Mouse (Mus musculus) lung, embryonic 15.5 days (tissue): ENCODE results near the gene Foxf2. TPM values are rescaled to one million over a fixed set of nuclear protein-coding genes. Genes with fewer than 3 reads are reported as not detected.
A peak's percentile ranks its signal among the peaks of the same experiment; 100 is the strongest.

Source experiments
- ATAC-seq: fragments of 200-750 bp; cut with Nextera tagmentation; 2 replicates; pipeline ENCODE4 v1.8.0; 2017; ENCODE audit warnings: moderate number of reproducible peaks, borderline replicate concordance; ENCODE audit not compliant: low FRiP score, low TSS enrichment; ENCODE audit errors: extremely low read depth
- H3K27ac ChIP-seq: fragments of 300-500 bp; sonication (generic); 2 replicates; pipeline ENCODE4 v1.5.1; 2015; ENCODE audit warnings: moderate library complexity, mild to moderate bottlenecking, inconsistent platforms
- H3K27me3 ChIP-seq: fragments of 300-500 bp; sonication (generic); 2 replicates; pipeline ENCODE4 v1.6.1; 2015; ENCODE audit warnings: inconsistent platforms
- H3K36me3 ChIP-seq: fragments of 300-500 bp; sonication (generic); 2 replicates; pipeline ENCODE4 v1.6.1; 2015; ENCODE audit warnings: inconsistent platforms
- H3K4me1 ChIP-seq: fragments of 300-500 bp; sonication (generic); 2 replicates; pipeline ENCODE4 v1.6.1; 2015; ENCODE audit warnings: inconsistent platforms
- H3K4me2 ChIP-seq: fragments of 300-500 bp; sonication (generic); 2 replicates; pipeline ENCODE4 v1.6.1; 2015; ENCODE audit warnings: inconsistent platforms, mild to moderate bottlenecking, moderate library complexity
- H3K4me3 ChIP-seq: fragments of 300-500 bp; sonication (generic); 2 replicates; pipeline ENCODE4 v1.5.1; 2015; ENCODE audit warnings: mild to moderate bottlenecking, inconsistent platforms
- H3K9ac ChIP-seq: fragments of 300-500 bp; sonication (generic); 2 replicates; pipeline ENCODE4 v1.6.1; 2015; ENCODE audit warnings: inconsistent platforms
- H3K9me3 ChIP-seq: fragments of 300-500 bp; sonication (generic); 2 replicates; pipeline ENCODE4 v1.6.1; 2016; ENCODE audit warnings: inconsistent platforms
- WGBS: fragments of 180-500 bp; shearing (Covaris S2); methylation state at CpG from one replicate; pipeline ENCODE4 v1.1.7; 2015; 5-methylcytosine and 5-hydroxymethylcytosine counted together
- polyA plus RNA-seq: library from polyadenylated mRNA; unstranded; fragments of >200 nt; fragmentation: Nextera tagmentation; extraction: Ambion mirVana; gene quantifications from 2 replicates; pipeline ENCODE4 v1.2.1, GENCODE M21; 2015

The Foxf2 gene
- polyA plus RNA-seq, 1 experiment from 2014 or later = 30.4 TPM

GRCm38 (mm10) chr13:31626991-31627625, 1.5 kb downstream of the Foxf2 start:
- WGBS = 2% methylated on average over 24 of the region's 24 CpGs
- no peak for ATAC-seq

GRCm38 (mm10) chr13:31627864-31628690, 2.5 kb downstream of the Foxf2 start:
- 15% methylated on average over 8 of the region's 8 CpGs for WGBS
- Histone ChIP-seq H3K27ac (peak overlapping the region; percentile 48; the same call in 1 of the 2 replicates), H3K27me3 (peaks cover 87% of the 10 kb centered on the region), H3K4me1 (peaks cover 28% of the 10 kb centered on the region), H3K4me3 (peak overlapping the region; percentile 54), H3K4me2 (peak overlapping the region; percentile 77), H3K9ac (peak overlapping the region; percentile 73), H3K36me3 (no peaks in the 10 kb centered on the region), H3K9me3 (no peaks in the 10 kb centered on the region)
- no peak for ATAC-seq

More at GRCm38 (mm10) chr13:31626991-31627625, 1.5 kb downstream of the Foxf2 start:
- Histone ChIP-seq H3K9me3 (no peaks in the 10 kb centered on the region), H3K27me3 (peaks cover 94% of the 10 kb centered on the region), H3K36me3 (no peaks in the 10 kb centered on the region), H3K4me3 (peak overlapping the region; percentile 54), H3K9ac (peak overlapping the region; percentile 73), H3K27ac (peak overlapping the region; percentile 93), H3K4me2 (peak overlapping the region; percentile 77), H3K4me1 (peaks cover 26% of the 10 kb centered on the region)

- H3K4me1 ChIP-seq = peaks cover 34% of the 10 kb centered on the region
- no peaks in the 10 kb centered on the region for H3K9me3 ChIP-seq
- H3K9ac ChIP-seq = peak overlapping the region; percentile 73
- H3K4me2 ChIP-seq = peak overlapping the region; percentile 77
- 0 out of 2 replicates have a peak, but pooled peaks cover 5% of the 10 kb centered on the region for H3K36me3 ChIP-seq
- H3K4me3 ChIP-seq = peak overlapping the region; percentile 54
- WGBS = 7% methylated on average over 14 of the region's 14 CpGs
- no peak for ATAC-seq
- H3K27me3 ChIP-seq = peaks cover 82% of the 10 kb centered on the region
- H3K27ac ChIP-seq = peak overlapping the region; percentile 48; the same call in 1 of the 2 replicates
These were observed 3.1 kb downstream of the Foxf2 start for GRCm38 (mm10) chr13:31628691-31629180.

GRCm38 (mm10) chr13:31629321-31629851, 3.8 kb downstream of the Foxf2 start:
- Histone ChIP-seq H3K4me3 (peak overlapping the region; percentile 54), H3K27ac (0 out of 2 replicates have a peak overlapping the region, but pooled peaks have one; percentile 9), H3K27me3 (peaks cover 75% of the 10 kb centered on the region), H3K9ac (peak overlapping the region; percentile 73), H3K36me3 (0 out of 2 replicates have a peak, but pooled peaks cover 5% of the 10 kb centered on the region), H3K9me3 (no peaks in the 10 kb centered on the region), H3K4me2 (peak overlapping the region; percentile 77), H3K4me1 (peaks cover 36% of the 10 kb centered on the region)
- WGBS = 5% methylated on average over 40 of the region's 40 CpGs
- no peak for ATAC-seq

GRCm38 (mm10) chr13:31630051-31630450, 4.4 kb downstream of the Foxf2 start:
- Histone ChIP-seq H3K4me2 (peak overlapping the region; percentile 77), H3K27ac (0 out of 2 replicates have a peak overlapping the region, but pooled peaks have one; percentile 9), H3K9me3 (no peaks in the 10 kb centered on the region), H3K4me1 (peaks cover 36% of the 10 kb centered on the region), H3K27me3 (peaks cover 68% of the 10 kb centered on the region), H3K4me3 (peak overlapping the region; percentile 54), H3K36me3 (0 out of 2 replicates have a peak, but pooled peaks cover 5% of the 10 kb centered on the region), H3K9ac (peak overlapping the region; percentile 73)
- WGBS = 17% methylated on average over 12 of the region's 12 CpGs
- ATAC-seq = no peak

- Histone ChIP-seq H3K4me2 (peak overlapping the region; percentile 77), H3K9me3 (no peaks in the 10 kb centered on the region), H3K4me3 (peak overlapping the region; percentile 54), H3K27me3 (peaks cover 63% of the 10 kb centered on the region), H3K9ac (peak overlapping the region; percentile 23; the same call in 1 of the 2 replicates), H3K4me1 (peaks cover 32% of the 10 kb centered on the region), H3K27ac (no peak overlapping the region), H3K36me3 (0 out of 2 replicates have a peak, but pooled peaks cover 5% of the 10 kb centered on the region)
- 17% methylated on average over 10 of the region's 10 CpGs for WGBS
- no peak for ATAC-seq
These were observed 4.9 kb downstream of the Foxf2 start for GRCm38 (mm10) chr13:31630551-31630950.

- WGBS = 38% methylated on average over 3 of the region's 3 CpGs
- peaks cover 25% of the 10 kb centered on the region for H3K4me1 ChIP-seq
- peaks cover 6% of the 10 kb centered on the region; the same call in 1 of the 2 replicates for H3K36me3 ChIP-seq
- peak overlapping the region; percentile 77 for H3K4me2 ChIP-seq
- peaks cover 56% of the 10 kb centered on the region for H3K27me3 ChIP-seq
- H3K9me3 ChIP-seq = no peaks in the 10 kb centered on the region
- peak overlapping the region; percentile 44; the same call in 1 of the 2 replicates for H3K27ac ChIP-seq
- no peak overlapping the region for H3K9ac ChIP-seq
- no peak for ATAC-seq
- H3K4me3 ChIP-seq = no peak overlapping the region; the same call in 1 of the 2 replicates
These were observed 5.7 kb downstream of the Foxf2 start for GRCm38 (mm10) chr13:31631291-31631690.

- under 1% methylated on average over 13 of the region's 13 CpGs for WGBS
- H3K4me3 ChIP-seq = no peak overlapping the region
- H3K4me2 ChIP-seq = peak overlapping the region; percentile 77
- no peaks in the 10 kb centered on the region for H3K9me3 ChIP-seq
- H3K27ac ChIP-seq = no peak overlapping the region; the same call in 1 of the 2 replicates
- H3K27me3 ChIP-seq = peaks cover 44% of the 10 kb centered on the region
- H3K9ac ChIP-seq = no peak overlapping the region
- peaks cover 15% of the 10 kb centered on the region; the same call in 1 of the 2 replicates for H3K36me3 ChIP-seq
- peaks cover 23% of the 10 kb centered on the region for H3K4me1 ChIP-seq
- peak; percentile 80; the same call in 1 of the 2 replicates for ATAC-seq
These were observed 6.8 kb downstream of the Foxf2 start for GRCm38 (mm10) chr13:31632450-31632849.

GRCm38 (mm10) chr13:31633259-31633658, 7.6 kb downstream of the Foxf2 start:
- peaks cover 23% of the 10 kb centered on the region for H3K4me1 ChIP-seq
- peaks cover 15% of the 10 kb centered on the region; the same call in 1 of the 2 replicates for H3K36me3 ChIP-seq
- no peak overlapping the region for H3K9ac ChIP-seq
- H3K4me2 ChIP-seq = no peak overlapping the region
- peaks cover 36% of the 10 kb centered on the region for H3K27me3 ChIP-seq
- no peak overlapping the region for H3K27ac ChIP-seq
- ATAC-seq = no peak
- no peak overlapping the region for H3K4me3 ChIP-seq
- H3K9me3 ChIP-seq = no peaks in the 10 kb centered on the region
- WGBS = 76% methylated on average over 4 of the region's 4 CpGs

- Histone ChIP-seq H3K9ac (no peak overlapping the region), H3K4me2 (no peak overlapping the region), H3K4me3 (no peak overlapping the region), H3K4me1 (peaks cover 19% of the 10 kb centered on the region), H3K36me3 (peaks cover 15% of the 10 kb centered on the region; the same call in 1 of the 2 replicates), H3K27ac (no peak overlapping the region), H3K27me3 (peaks cover 13% of the 10 kb centered on the region), H3K9me3 (no peaks in the 10 kb centered on the region)
- 64% methylated on average over 4 of the region's 4 CpGs for WGBS
- no peak for ATAC-seq
These were observed 9.9 kb downstream of the Foxf2 start for GRCm38 (mm10) chr13:31635546-31635945.

GRCm38 (mm10) chr13:31641517-31641916, 15.9 kb downstream of the Foxf2 start:
- no peaks in the 10 kb centered on the region for H3K4me1 ChIP-seq
- H3K27me3 ChIP-seq = no peaks in the 10 kb centered on the region
- no peak overlapping the region for H3K4me3 ChIP-seq
- no peaks in the 10 kb centered on the region for H3K9me3 ChIP-seq
- no peak overlapping the region for H3K9ac ChIP-seq
- H3K4me2 ChIP-seq = no peak overlapping the region
- 78% methylated on average over 5 of the region's 5 CpGs for WGBS
- no peak for ATAC-seq
- H3K27ac ChIP-seq = no peak overlapping the region
- peaks cover 7% of the 10 kb centered on the region; the same call in 1 of the 2 replicates for H3K36me3 ChIP-seq
